Mouse (Mus musculus) right cerebral cortex, postnatal 4 days (tissue): ENCODE data around the gene Iqch.
A peak's percentile ranks its signal among the peaks of the same experiment; 100 is the strongest.

ENCODE experiments used
- DNase-seq: peaks from one replicate; pipeline ENCODE4 v3.0.0-alpha.2; 2022

Gene Iqch

GRCm38 (mm10) chr9:63611967-63612366, 9.7 kb upstream of the Iqch start:
- DNase-seq, result no peak

- no peak for DNase-seq
These were observed 8.6 kb upstream of the Iqch start for GRCm38 (mm10) chr9:63610841-63611366.

- DNase-seq, result no peak
These were observed 7.9 kb upstream of the Iqch start for GRCm38 (mm10) chr9:63610231-63610630.

- DNase-seq, result no peak
These were observed 7.5 kb upstream of the Iqch start for GRCm38 (mm10) chr9:63609776-63610175.

GRCm38 (mm10) chr9:63609246-63609645, 7.0 kb upstream of the Iqch start:
- DNase-seq, result no peak

GRCm38 (mm10) chr9:63608006-63608405, 5.7 kb upstream of the Iqch start:
- no peak for DNase-seq

GRCm38 (mm10) chr9:63606594-63606993, 4.3 kb upstream of the Iqch start:
- DNase-seq, result no peak

- DNase-seq, result no peak
These were observed 1.6 kb upstream of the Iqch start for GRCm38 (mm10) chr9:63603849-63604248.

- DNase-seq, result peak; percentile 20
These were observed 5.6 kb downstream of the Iqch start for GRCm38 (mm10) chr9:63596660-63597059.

GRCm38 (mm10) chr9:63595652-63596051, 6.6 kb downstream of the Iqch start:
- DNase-seq, result no peak

GRCm38 (mm10) chr9:63595032-63595431, 7.3 kb downstream of the Iqch start:
- no peak for DNase-seq

GRCm38 (mm10) chr9:63591661-63592256, 10.5 kb downstream of the Iqch start:
- DNase-seq, result no peak

GRCm38 (mm10) chr9:63590592-63590991, 11.7 kb downstream of the Iqch start:
- no peak for DNase-seq

GRCm38 (mm10) chr9:63589209-63589608, 13.1 kb downstream of the Iqch start:
- no peak for DNase-seq

GRCm38 (mm10) chr9:63585251-63585650, 17.0 kb downstream of the Iqch start:
- no peak for DNase-seq

GRCm38 (mm10) chr9:63581778-63582177, 20.5 kb downstream of the Iqch start:
- no peak for DNase-seq

- no peak for DNase-seq
These were observed 22.2 kb downstream of the Iqch start for GRCm38 (mm10) chr9:63580046-63580445.

GRCm38 (mm10) chr9:63579644-63580043, 22.6 kb downstream of the Iqch start:
- DNase-seq, result no peak

- DNase-seq, result no peak
These were observed 24.8 kb downstream of the Iqch start for GRCm38 (mm10) chr9:63577469-63577868.

- DNase-seq, result no peak
These were observed 29.4 kb downstream of the Iqch start for GRCm38 (mm10) chr9:63572874-63573273.

- no peak for DNase-seq
These were observed 30.4 kb downstream of the Iqch start for GRCm38 (mm10) chr9:63571895-63572294.

GRCm38 (mm10) chr9:63568808-63569207, 33.5 kb downstream of the Iqch start:
- DNase-seq, result peak; percentile 26

GRCm38 (mm10) chr9:63568314-63568713, 34.0 kb downstream of the Iqch start:
- no peak for DNase-seq

GRCm38 (mm10) chr9:63563436-63563835, 38.9 kb downstream of the Iqch start:
- DNase-seq, result no peak

GRCm38 (mm10) chr9:63561931-63562330, 40.4 kb downstream of the Iqch start:
- DNase-seq, result no peak
